Mouse (Mus musculus) bone marrow, adult 2 months (tissue): Measurements from ENCODE around the gene Sap30bp.

Experiments used
- CTCF ChIP-seq: fragments of 200-500 bp; IDR thresholded peaks from 2 replicates; pipeline ENCODE4 v1.5.1; 2011; ENCODE audit warnings: low read length, control low read depth; ENCODE audit not compliant: control insufficient read depth, insufficient read depth
- POLR2A ChIP-seq: fragments of 200-500 bp; IDR thresholded peaks from 2 replicates; pipeline ENCODE4 v1.6.1; 2011; ENCODE audit warnings: low read depth, mild to moderate bottlenecking, control low read depth, low read length, borderline replicate concordance; ENCODE audit not compliant: control insufficient read depth

DNA sequence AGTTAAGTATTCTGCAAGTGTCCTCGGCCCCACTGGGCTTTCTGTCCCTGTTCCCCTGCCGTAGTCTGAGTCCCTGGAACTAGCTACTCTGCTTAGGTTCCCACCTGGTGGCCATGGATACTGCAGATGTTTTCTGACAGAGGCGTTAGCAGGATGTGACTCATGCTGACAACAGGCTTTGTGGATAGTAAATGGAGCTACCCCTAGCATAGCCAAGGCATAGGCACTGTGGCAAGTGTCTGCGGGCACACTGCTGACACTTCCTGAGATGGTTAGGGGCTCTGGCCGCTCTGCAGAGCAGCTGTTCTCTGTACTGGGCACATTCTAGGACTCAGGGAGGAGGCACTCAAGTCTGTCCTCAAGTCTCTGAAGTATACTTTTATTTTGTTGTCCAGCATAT is 21.6 kb downstream of the Sap30bp start:
- TF ChIP-seq CTCF, result no peak
- no peak for TF ChIP-seq POLR2A
